Mouse (Mus musculus): Measurements from ENCODE around the gene Daam1.

Gene Daam1

GRCm38 (mm10) chr12:71863846-71864543, 33.1 kb downstream of the Daam1 start:
- DNase-seq (ENCODE audit: low read depth, low spot score), result no peak

- peak; percentile 34 for DNase-seq (ENCODE audit: low read depth, low spot score)
These were observed 33.6 kb downstream of the Daam1 start for GRCm38 (mm10) chr12:71864544-71864897.

- no peak for DNase-seq (ENCODE audit: low read depth, low spot score)
These were observed 35.1 kb downstream of the Daam1 start for GRCm38 (mm10) chr12:71865937-71866336.

- no peak for DNase-seq (ENCODE audit: low read depth, low spot score)
These were observed 36.7 kb downstream of the Daam1 start for GRCm38 (mm10) chr12:71867345-71868240.

- DNase-seq (ENCODE audit: low read depth, low spot score), result no peak
These were observed 39.8 kb downstream of the Daam1 start for GRCm38 (mm10) chr12:71870644-71871043.

- DNase-seq (ENCODE audit: low read depth, low spot score), result no peak
These were observed 41.5 kb downstream of the Daam1 start for GRCm38 (mm10) chr12:71872330-71872729.

- DNase-seq (ENCODE audit: low read depth, low spot score), result no peak
These were observed 43.7 kb downstream of the Daam1 start for GRCm38 (mm10) chr12:71874561-71874960.

GRCm38 (mm10) chr12:71874984-71875383, 44.1 kb downstream of the Daam1 start:
- DNase-seq (ENCODE audit: low read depth, low spot score), result no peak

- DNase-seq (ENCODE audit: low read depth, low spot score), result no peak
These were observed 45.0 kb downstream of the Daam1 start for GRCm38 (mm10) chr12:71875761-71876489.

- no peak for DNase-seq (ENCODE audit: low read depth, low spot score)
These were observed 50.1 kb downstream of the Daam1 start for GRCm38 (mm10) chr12:71880987-71881386.

GRCm38 (mm10) chr12:71881477-71881876, 50.6 kb downstream of the Daam1 start:
- no peak for DNase-seq (ENCODE audit: low read depth, low spot score)

GRCm38 (mm10) chr12:71883066-71883711, 52.3 kb downstream of the Daam1 start:
- peak; percentile 40 for DNase-seq (ENCODE audit: low read depth, low spot score)

GRCm38 (mm10) chr12:71885170-71885574, 54.3 kb downstream of the Daam1 start:
- no peak for DNase-seq (ENCODE audit: low read depth, low spot score)

- DNase-seq (ENCODE audit: low read depth, low spot score), result no peak
These were observed 54.8 kb downstream of the Daam1 start for GRCm38 (mm10) chr12:71885717-71886116.

GRCm38 (mm10) chr12:71886406-71886805, 55.5 kb downstream of the Daam1 start:
- no peak for DNase-seq (ENCODE audit: low read depth, low spot score)

- no peak for DNase-seq (ENCODE audit: low read depth, low spot score)
These were observed 56.1 kb downstream of the Daam1 start for GRCm38 (mm10) chr12:71886941-71887340.

- DNase-seq (ENCODE audit: low read depth, low spot score), result no peak
These were observed 57.5 kb downstream of the Daam1 start for GRCm38 (mm10) chr12:71888370-71888769.

GRCm38 (mm10) chr12:71889266-71889665, 58.4 kb downstream of the Daam1 start:
- DNase-seq (ENCODE audit: low read depth, low spot score), result no peak

GRCm38 (mm10) chr12:71890282-71890681, 59.4 kb downstream of the Daam1 start:
- no peak for DNase-seq (ENCODE audit: low read depth, low spot score)

- DNase-seq (ENCODE audit: low read depth, low spot score), result peak; percentile 39
These were observed 61.0 kb downstream of the Daam1 start for GRCm38 (mm10) chr12:71891729-71892355.

GRCm38 (mm10) chr12:71892996-71893605, 62.2 kb downstream of the Daam1 start:
- no peak for DNase-seq (ENCODE audit: low read depth, low spot score)

Measured in R1 (cell line).